Comparison of ENCODE assay signal across 8 mouse cellular contexts in the genomic region with DNA sequence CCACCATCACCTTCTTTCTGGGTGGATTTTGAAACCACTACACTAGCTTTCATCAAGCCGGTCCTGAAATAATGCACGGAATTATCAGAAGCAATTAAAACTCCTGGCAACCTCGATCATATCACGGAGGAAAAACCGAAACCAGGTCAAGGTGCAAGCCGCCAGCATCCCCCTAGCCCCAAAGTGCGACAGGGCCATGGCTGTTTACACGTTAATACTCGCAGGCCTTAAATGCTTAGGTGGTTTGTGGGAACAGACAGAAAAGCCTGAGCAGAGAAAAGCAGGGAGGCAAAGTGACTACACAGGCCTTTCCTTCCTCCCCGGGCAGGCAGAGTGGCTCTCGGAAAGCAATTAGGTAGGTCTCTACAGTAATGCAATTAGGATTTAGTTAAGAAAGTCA. TPM values are rescaled to one million over a fixed set of nuclear protein-coding genes. Genes with fewer than 3 reads are reported as not detected.
DNase-seq lines count a peak whose midpoint lies in the region; ATAC-seq and TF ChIP-seq lines count a peak whose summit lies in the region.

No protein-coding gene starts in this region.

- peak overlapping the region; percentile 60 for H3K4me2 ChIP-seq in intestine, embryonic 14.5 days (ENCODE audit: low read length)
- H3K4me2 ChIP-seq in lung, postnatal 0 days (replicated peaks; ENCODE audit: low read depth, low read length): peak overlapping the region; percentile 78

- ATAC-seq in intestine, embryonic 14.5 days (replicated peaks; ENCODE audit: low FRiP score, low TSS enrichment, low read depth): no peak
- ATAC-seq in lung, postnatal 0 days: no peak

- in situ Hi-C loops in ES-E14 (cut with MboI; ENCODE audit: low sequenced_read_pairs in 2 of 2, unreplicated experiment in 2 of 2): no loop called here

- H3K9me3 ChIP-seq in ES-E14 (ENCODE audit: control insufficient read depth, insufficient read depth, low read depth, low read length): no peaks in the 10 kb centered on the region
- no peaks in the 10 kb centered on the region for H3K9me3 ChIP-seq in forebrain, embryonic 10.5 days
- H3K9me3 ChIP-seq in intestine, embryonic 14.5 days (ENCODE audit: control insufficient read depth, low read length): no peaks in the 10 kb centered on the region
- H3K9me3 ChIP-seq in lung, postnatal 0 days (ENCODE audit: low read length): no peaks in the 10 kb centered on the region

- no peak overlapping the region for H3K27ac ChIP-seq in ES-E14 (ENCODE audit: insufficient read depth, low read depth, low read length, poor library complexity, severe bottlenecking)
- H3K27ac ChIP-seq in forebrain, embryonic 10.5 days: peak overlapping the region; percentile 97
- H3K27ac ChIP-seq in intestine, embryonic 14.5 days (ENCODE audit: low read depth): no peak overlapping the region
- H3K27ac ChIP-seq in lung, postnatal 0 days (ENCODE audit: low read length): peak overlapping the region; percentile 94; the same call in 1 of the 2 replicates

- H3K4me3 ChIP-seq in ES-E14 (ENCODE audit: insufficient read depth in 1 of 2, low read depth in 1 of 2, low read length in 2 of 2, poor library complexity in 1 of 2, severe bottlenecking in 1 of 2): peak overlapping the region; percentile 92 to 98
- H3K4me3 ChIP-seq in forebrain, embryonic 10.5 days: peak overlapping the region; percentile 83
- peak overlapping the region; percentile 76 for H3K4me3 ChIP-seq in intestine, embryonic 14.5 days (ENCODE audit: low read depth, low read length)
- peak overlapping the region; percentile 77 for H3K4me3 ChIP-seq in lung, postnatal 0 days (ENCODE audit: low read depth, low read length)

- TF ChIP-seq CTCF in lung, postnatal 0 days (IDR thresholded peaks at IDR 0.05): no peak

- 11% methylated on average over 11 of the region's 11 CpGs for WGBS in forebrain, embryonic 10.5 days
- WGBS in intestine, embryonic 14.5 days: 7% methylated on average over 11 of the region's 11 CpGs
- 8% methylated on average over 11 of the region's 11 CpGs for WGBS in lung, postnatal 0 days

- peak overlapping the region; percentile 95 for H3K9ac ChIP-seq in ES-E14 (ENCODE audit: insufficient read depth, low read depth, low read length, poor library complexity, severe bottlenecking)
- peak overlapping the region; percentile 81 for H3K9ac ChIP-seq in intestine, embryonic 14.5 days (ENCODE audit: low read length)
- peak overlapping the region; percentile 77 for H3K9ac ChIP-seq in lung, postnatal 0 days (replicated peaks; ENCODE audit: low read depth)

- peak; percentile 27 for DNase-seq in embryo, embryonic 10 days (ENCODE audit: low spot score)
- no peak for DNase-seq in embryo, embryonic 9.5 days (ENCODE audit: extremely low spot score)
- no peak for DNase-seq in ES-E14 (ENCODE audit: low read depth, low spot score)
- DNase-seq in forebrain, embryonic 10.5 days (ENCODE audit: extremely low spot score, low spot score): no peak
- no peak for DNase-seq in intestine, embryonic 14.5 days (ENCODE audit: low spot score)
- no peak for DNase-seq in lung, postnatal 0 days (ENCODE audit: low spot score)
- peak; percentile 30 for DNase-seq in thymus, postnatal 14 days
- DNase-seq in right cerebral cortex, postnatal 10 days (ENCODE audit: low spot score in 2 of 2): no peak

- H3K4me1 ChIP-seq in ES-E14 (ENCODE audit: control insufficient read depth in 2 of 2, insufficient read depth in 2 of 2, low read length in 2 of 2, poor library complexity in 1 of 2): peaks cover 6 to 16% of the 10 kb centered on the region in 2 experiments
- peaks cover 53% of the 10 kb centered on the region for H3K4me1 ChIP-seq in forebrain, embryonic 10.5 days
- peaks cover 25% of the 10 kb centered on the region for H3K4me1 ChIP-seq in intestine, embryonic 14.5 days (replicated peaks; ENCODE audit: control insufficient read depth, insufficient read depth, low read length)
- peaks cover 14% of the 10 kb centered on the region; the same call in 1 of the 2 replicates for H3K4me1 ChIP-seq in lung, postnatal 0 days (ENCODE audit: insufficient read depth, low read depth, low read length)

- no peak for TF ChIP-seq EP300 in lung, postnatal 0 days (IDR thresholded peaks at IDR 0.05)

- no peaks in the 10 kb centered on the region for H3K27me3 ChIP-seq in forebrain, embryonic 10.5 days (ENCODE audit: poor library complexity, severe bottlenecking)
- no peaks in the 10 kb centered on the region for H3K27me3 ChIP-seq in intestine, embryonic 14.5 days (replicated peaks; ENCODE audit: control insufficient read depth, insufficient read depth, low read length)
- H3K27me3 ChIP-seq in lung, postnatal 0 days (replicated peaks; ENCODE audit: insufficient read depth, low read length): no peaks in the 10 kb centered on the region

- H3K36me3 ChIP-seq in ES-E14 (ENCODE audit: control insufficient read depth, insufficient read depth, low read length, poor library complexity, severe bottlenecking): 0 out of 2 replicates have a peak, but pooled peaks cover 2% of the 10 kb centered on the region
- no peaks in the 10 kb centered on the region; the same call in 1 of the 2 replicates for H3K36me3 ChIP-seq in forebrain, embryonic 10.5 days (replicated peaks)
- H3K36me3 ChIP-seq in intestine, embryonic 14.5 days (ENCODE audit: control insufficient read depth, insufficient read depth, low read length): no peaks in the 10 kb centered on the region
- no peaks in the 10 kb centered on the region for H3K36me3 ChIP-seq in lung, postnatal 0 days (ENCODE audit: insufficient read depth, low read length)

TF ChIP-seq in ES-E14, 5 proteins besides CTCF, POLR2A, EP300 and RAD21:
- TF ChIP-seq ZC3H11A (IDR thresholded peaks at IDR 0.05; ENCODE audit: borderline replicate concordance, low read depth, low read length) (no peak), HCFC1 (IDR thresholded peaks at IDR 0.05; ENCODE audit: borderline replicate concordance, insufficient read depth, low read length) (no peak; the same call in 1 of the 2 replicates), ZNF384 (IDR thresholded peaks at IDR 0.05; ENCODE audit: low read depth, low read length) (no peak), MAFK (IDR thresholded peaks at IDR 0.05; ENCODE audit: insufficient read depth, low read depth, low read length) (no peak), CHD2 (IDR thresholded peaks at IDR 0.05; ENCODE audit: low read depth, low read length) (no peak)

RNA-seq across cellular contexts. Expression of a gene that starts 16.4 kb away (rescaled TPM):
- 24.1 and 42.1 TPM in 2 replicates for total RNA-seq in ES-E14 (2012; rRNA removed)
- polyA plus RNA-seq in forebrain, embryonic 10.5 days (2016; fragmentation: Nextera tagmentation; extraction: Ambion mirVana): 19.4 and 20.6 TPM in 2 replicates
- polyA plus RNA-seq in intestine, embryonic 14.5 days (2014; fragmentation: Nextera tagmentation; extraction: Ambion mirVana): 15.0 and 17.6 TPM in 2 replicates
- polyA plus RNA-seq in lung, postnatal 0 days (2015; fragmentation: Nextera tagmentation; extraction: Ambion mirVana): 16.3 and 17.1 TPM in 2 replicates

Comparison
In these comparisons a context has a peak if more than half of its experiments do, and no peak if none do; other contexts are left out.
1. DNase-seq: peak in embryo, embryonic 10 days (single experiment) and thymus, postnatal 14 days (single experiment); none in embryo, embryonic 9.5 days (single experiment), ES-E14 (single experiment), forebrain, embryonic 10.5 days (single experiment), intestine, embryonic 14.5 days (single experiment), lung, postnatal 0 days (single experiment) and right cerebral cortex, postnatal 10 days (0 of 2).
2. H3K27ac ChIP-seq: peak in forebrain, embryonic 10.5 days (single experiment) and lung, postnatal 0 days (single experiment); none in ES-E14 (single experiment) and intestine, embryonic 14.5 days (single experiment).
3. Peak in every context shown above with its lines, with median percentiles within 50 percentile points of each other: H3K4me3 ChIP-seq and H3K9ac ChIP-seq.